Mouse (Mus musculus): Measurements from ENCODE around the gene Pxdc1.
A peak's percentile ranks its signal among the peaks of the same experiment; 100 is the strongest.

Gene Pxdc1

DNA sequence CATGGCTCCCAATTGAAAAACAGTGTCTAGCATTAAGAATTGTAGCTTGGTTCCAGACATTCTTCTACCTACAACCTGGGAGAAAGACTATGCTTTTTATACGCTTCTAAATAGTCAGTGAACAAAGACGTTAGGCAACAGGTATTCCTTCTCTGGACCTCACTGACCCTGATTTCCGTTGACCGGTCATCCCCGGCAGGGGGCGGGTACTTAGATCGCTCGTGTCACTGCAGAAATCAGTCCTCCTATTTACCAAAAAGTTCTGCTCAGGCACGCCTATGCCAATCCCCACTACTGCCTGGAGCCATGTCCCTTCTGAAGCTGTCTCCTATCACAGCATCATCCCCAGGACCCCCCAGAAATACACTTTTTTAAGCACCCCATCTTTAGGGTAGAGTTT, at the start of gene Pxdc1:
Gene Pxdc1 (minus strand): TSS at position 96 of the 400 bp plus-strand sequence.
- no peak for DNase-seq (ENCODE audit: low spot score)

DNA sequence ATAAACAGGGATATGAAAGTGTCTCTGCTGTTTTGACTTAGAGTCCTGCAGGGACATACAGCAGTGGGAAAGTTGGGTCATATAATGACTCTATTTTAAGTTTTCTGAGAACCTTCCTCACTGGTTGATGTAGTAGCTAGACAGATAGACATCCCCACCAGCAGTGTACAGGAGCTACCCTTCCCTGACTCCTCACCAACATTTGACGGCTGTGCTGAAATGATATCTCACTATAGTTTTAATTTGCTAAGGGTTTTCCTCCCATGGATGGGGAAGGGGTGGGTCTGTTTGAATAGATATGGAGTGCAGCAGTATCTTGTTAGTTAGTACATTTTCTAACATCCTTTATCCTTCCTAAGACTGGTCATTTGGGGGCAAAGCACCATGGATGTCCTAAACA, 47.3 kb upstream of the Pxdc1 start:
- DNase-seq (ENCODE audit: low spot score) = no peak

DNA sequence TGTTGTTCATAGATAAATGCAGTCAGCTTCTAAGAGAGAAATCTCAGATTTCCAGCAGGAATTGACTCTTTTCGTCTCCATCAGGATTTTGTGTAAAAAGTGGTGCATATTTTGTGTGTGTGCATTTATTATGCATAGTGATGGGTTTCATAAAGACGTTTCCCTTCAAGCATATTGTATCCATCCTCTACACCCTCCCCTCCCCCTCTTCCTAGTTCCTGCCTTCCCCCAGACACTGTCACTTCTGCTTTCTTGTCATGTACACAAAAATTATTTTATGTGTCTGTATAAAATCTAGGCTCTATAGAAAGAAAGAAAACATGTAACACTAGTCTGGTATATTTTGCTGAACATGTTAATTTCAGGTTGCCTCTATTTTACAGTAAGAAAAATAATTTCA, 46.8 kb upstream of the Pxdc1 start:
- DNase-seq (ENCODE audit: low spot score) = no peak

DNA sequence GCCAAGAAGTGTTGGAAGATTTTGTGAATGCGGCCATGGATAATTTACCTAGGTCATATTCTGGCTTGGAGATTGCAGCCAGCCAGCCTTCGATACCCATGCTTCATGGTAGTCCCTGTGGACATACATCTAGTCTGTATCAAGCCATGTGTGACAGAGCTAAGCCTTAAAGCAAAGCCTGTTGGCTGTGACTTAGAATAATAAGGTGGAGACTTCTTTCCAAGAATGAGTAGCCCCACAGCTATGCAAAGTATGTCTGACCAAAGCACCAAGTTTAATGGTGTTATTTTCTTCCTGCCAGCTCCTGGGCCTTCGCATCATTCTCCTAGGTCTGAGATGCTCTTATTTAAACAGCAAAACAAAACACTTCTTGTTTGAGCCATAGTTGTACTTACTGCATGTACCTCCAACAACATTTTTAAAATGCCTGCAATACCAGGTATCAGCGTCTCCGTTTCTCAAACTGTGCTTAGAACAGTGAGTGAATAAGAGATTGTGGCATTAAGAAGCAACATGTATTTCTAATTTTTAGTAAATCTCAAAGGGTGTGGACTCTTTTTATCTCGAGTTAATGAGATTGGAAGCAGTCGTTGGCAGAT, 43.5 kb upstream of the Pxdc1 start:
- no peak for DNase-seq (ENCODE audit: low spot score)

DNA sequence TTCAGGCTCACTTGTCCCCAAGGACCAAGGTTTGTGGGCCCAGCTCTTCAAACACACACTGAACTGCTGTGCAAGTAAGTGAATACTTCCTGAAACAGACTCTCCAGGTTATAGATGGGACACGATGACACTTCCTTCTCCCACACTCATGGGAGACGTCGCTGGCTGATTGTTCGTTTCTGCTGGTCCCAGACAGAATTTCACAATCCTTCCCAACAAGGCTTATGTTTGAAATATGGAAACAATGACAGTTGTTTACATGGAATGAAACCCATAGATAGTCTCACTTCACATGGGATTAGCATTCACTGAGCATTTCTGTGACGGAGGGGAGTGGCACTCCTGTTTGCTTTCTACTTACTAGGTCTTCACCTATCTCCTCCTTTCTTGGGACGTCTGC, 39.8 kb upstream of the Pxdc1 start:
- no peak for DNase-seq (ENCODE audit: low spot score)

DNA sequence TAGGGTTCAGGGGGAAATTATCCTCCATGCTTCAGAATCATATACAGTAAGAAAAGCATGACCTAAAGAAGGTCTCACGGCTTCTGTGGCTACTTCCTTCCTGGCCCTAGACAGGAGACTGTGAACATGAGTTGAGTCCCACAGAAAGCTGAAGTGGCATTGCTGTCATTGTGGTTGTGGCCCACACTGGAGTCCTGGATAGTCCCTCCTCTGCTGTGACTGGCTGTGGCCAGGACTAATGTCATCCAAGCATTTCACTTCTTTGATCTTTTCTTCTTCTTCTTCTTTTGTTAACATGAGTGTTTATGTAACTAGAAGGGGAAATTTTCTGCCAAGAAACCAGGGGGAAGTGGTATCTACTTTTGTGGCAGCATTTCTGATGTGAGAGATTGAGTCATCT, 37.8 kb upstream of the Pxdc1 start:
- DNase-seq (ENCODE audit: low spot score) = no peak

DNA sequence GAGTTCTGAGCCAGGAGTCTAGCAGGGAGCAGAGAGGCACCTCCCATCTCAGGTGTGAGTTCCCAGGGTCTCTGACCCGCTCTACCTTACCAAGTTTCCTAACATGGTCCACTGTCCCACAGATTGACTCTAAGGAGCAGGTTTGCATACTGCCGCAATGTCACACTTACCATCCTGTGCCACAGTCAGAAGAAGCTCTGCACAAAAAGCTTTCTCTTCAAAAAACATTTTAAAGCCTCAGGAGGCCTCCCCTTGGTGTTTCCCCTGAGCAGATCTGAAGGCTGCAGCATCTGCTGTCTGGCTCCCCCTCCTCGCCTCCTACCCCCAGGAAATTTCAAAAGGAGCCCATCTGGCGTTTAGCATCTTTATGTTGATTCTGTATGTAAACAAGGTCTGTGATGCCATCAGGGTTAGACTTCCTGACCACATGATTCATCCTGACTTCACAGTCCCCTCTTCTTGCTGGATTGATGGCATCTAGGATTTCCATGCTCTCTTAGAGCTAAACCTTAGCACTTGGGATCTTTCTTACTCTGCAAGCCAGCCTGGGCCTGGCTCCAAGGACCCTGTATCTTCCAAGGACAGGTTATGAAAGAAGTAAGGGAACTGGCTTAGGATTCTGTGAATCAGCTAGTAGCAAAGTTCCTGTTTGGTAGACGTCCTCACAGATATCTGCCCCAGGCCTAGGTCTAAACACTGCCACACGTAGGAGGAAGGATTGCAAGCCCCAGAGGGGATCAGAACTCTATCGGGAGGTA, 31.9 kb upstream of the Pxdc1 start:
- no peak for DNase-seq (ENCODE audit: low spot score)

DNA sequence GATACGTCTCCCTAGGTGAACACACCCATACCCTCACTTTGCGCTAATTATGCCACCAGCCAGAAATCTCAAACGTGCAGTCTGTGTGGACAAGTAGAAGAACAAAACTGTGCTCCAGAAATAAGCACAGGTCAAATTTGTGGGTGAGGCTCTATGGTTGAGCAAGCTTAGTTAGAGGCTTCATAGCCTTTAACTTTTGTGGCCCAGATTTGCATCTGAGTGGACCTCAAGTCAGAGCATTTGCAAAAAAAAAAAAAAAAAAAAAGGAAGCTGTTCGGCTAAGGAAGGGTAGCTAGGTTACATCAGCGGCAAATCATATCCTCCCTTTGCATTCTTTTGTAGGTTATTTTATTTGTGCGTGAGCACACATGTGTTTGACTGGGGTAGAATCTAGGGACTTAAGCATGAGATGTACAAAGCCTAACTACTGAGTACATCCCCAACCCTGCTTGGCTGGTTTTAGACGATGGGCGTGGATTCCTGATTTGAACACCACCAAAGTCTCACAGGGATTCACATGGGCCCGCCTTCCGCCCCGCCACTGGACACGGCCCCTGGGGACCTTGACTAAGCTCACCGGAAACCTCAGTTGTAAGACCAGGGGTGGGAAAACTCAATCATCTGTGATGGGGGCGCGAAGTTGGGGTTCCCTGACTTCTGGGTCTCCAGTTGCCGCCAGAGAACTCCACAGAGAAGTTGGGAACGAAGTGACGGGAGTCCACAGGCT, 30.6 kb upstream of the Pxdc1 start:
- DNase-seq (ENCODE audit: low spot score) = no peak

DNA sequence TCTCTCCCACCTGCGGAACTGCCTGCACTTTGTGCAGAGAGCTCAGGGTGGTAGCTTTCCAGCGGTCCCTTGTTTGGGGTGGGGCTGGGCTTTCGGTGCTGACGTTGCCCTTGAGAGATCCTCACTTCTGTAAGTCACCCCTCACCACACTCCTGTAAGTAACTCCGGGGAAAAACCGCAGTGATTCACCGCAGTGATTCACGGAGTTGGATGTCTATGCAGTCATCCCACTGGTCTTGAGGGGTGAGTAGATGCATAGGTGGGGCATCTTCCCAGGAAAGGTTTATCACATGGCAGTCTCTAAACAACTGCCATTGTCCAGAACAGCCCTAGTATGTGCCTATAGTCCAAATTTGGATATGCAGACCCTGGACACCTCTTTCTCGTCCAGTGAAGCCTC, 30.0 kb upstream of the Pxdc1 start:
- no peak for DNase-seq (ENCODE audit: low spot score)

DNA sequence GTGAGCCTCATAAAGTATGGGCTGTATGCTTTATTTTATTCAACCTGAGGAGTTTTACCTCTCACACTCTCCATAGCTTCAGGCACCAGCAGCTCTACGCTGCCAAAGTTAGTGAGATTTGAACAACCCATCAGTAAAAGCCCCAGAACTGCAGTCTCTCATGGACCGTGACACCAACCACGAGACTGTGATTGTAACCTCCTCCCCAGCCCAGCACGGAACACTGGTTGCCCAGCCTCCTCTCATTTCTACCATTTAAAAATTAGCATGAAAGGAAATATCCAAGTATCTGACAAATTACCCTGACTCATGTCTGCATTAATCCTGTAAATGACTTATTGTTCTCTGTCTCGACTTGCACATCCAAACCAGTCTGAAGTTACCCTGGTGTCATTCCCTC, 23.2 kb upstream of the Pxdc1 start:
- DNase-seq (ENCODE audit: low spot score) = no peak

DNA sequence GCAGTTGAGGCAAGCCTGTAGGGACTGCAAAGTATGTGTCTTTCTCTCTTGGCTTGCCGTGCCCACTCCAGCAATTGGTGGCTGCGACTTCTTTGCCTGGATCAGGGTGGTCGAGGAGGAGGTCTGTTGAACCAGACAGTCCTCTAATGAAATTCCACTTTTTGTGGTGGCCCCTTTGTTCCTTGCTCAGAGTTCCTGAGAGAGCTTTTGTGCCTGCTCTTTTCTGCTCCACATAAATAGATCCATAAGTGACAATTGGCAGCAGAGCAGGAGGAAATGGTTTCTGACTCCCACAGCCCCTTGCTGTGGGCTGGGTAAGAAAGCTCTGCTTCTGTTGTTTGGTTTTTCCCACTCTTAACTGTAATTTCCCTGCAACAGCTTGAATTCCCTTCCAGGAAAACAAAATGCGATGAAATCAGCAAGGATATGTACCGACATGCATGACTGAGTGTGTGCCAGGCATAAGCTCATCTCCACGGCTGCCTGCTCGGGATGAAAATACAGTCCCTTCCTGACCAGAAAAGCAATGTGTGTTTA, 22.6 kb upstream of the Pxdc1 start:
- no peak for DNase-seq (ENCODE audit: low spot score)

DNA sequence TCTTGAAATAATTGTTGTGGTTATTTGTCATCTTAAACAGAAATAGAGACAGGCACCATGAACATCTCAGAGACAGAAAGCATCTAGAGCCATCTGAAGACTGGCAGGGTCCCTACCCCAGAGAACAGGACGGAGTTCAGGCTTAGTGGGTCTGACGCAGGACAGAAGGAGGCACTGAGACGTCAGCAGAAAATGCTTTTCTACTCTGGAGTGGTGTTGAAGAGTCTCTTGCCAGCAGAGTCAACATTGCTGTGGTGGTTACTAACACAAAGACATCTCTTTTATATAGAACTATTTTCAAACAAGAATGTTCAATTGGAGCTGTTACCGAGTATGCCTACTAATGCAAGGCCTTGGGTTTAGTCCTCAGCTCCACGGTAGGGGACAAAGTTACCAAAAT, 20.1 kb upstream of the Pxdc1 start:
- no peak for DNase-seq (ENCODE audit: low spot score)

DNA sequence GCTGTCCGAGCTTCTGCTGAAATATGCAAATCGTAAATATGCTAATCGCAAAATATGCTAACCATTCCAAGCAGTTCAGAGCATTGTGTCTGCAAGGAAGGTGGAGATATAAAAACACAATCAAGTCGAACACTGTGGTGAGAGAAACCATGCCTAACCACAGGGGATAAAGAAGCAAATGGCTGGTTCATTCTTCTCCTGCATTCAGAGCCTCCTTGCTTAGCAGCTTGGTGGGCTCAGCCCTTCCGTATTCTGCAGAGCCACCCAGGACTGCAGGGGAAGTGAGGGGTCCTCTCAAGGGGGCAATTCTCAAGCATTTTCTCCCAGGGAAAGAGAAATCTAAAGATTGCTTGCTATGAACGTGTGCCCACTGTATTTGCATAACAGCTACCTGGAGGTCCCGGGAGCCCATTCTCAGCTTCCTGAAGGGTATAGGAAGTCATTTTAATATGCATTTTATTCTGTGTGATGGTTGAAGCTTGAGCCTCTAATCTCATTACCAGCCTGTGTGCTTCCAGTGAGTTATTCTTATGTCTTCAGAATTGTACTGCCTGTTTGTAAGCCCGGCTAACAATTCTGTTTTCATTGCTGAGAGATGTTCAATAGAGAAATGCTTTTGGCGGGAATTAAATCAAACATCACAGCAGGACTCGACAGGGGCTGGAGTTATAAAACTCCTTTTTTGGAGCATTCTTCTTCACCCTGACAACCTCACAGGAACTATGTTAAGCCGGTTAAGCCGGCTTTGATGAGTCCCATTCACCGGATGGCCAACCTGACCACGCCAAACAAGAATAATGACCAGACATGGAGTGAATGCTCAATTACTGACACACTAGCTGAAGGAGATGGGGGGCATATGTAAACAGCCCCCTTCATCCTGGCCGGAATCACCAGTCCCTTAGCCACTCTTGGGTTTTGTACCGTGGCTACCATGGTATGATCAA, 16.9 kb upstream of the Pxdc1 start:
- no peak for DNase-seq (ENCODE audit: low spot score)

DNA sequence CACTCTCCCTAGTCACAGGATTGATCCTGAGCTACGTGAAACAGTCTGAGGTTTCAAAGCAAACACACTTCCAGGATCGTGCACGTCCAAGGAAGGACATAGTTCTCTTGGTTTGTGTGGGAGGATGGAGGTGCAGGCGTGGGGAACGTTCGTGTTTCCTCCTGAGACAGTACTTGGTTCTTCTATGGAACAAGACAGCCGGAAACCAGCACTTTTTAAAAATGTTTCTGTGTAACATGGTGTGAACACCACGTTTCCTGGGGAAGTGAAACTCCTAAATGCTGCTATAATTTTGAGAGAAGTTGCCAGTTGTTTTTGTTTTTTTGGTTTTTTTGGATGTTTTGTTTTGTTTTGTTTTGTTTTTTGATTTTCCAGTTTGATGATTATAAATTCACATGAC, 13.9 kb upstream of the Pxdc1 start:
- DNase-seq (ENCODE audit: low spot score) = no peak

DNA sequence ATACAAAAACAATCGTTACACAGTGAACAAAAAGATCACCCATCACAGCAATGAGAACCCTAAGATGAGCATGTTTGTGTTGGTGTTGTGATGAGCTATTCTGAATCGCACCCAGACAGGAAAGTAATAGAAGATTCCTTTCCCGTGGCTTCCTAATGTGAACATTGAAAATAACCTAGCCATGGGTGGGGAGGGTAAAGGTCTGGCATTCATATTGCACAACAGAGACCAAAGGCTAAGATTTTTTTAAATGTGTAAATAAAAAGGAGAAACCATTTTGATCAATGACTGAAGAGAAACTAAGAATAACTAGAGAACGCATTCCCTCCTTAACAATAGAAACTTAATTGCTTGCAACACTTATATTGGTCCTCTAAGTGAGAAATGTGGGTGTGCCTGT, 11.8 kb upstream of the Pxdc1 start:
- no peak for DNase-seq (ENCODE audit: low spot score)

DNA sequence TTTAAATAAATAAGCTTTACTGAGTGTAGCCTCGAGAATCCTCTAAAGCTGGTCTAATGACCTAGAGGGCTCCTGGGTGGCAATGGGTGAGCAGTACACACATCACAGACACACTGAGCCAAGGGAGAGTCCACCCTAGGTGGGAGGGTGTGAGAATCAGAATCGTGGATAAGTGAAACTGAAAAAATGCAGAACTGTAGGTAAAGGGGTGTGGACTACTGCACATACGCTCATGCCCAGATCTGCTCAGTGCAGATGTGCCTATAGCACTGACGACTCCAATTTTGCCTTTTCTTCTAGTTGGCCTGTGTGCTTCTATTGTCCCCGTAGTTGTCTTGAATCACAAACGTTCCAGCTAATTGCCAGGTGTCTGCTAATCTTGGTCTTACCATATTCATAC, 10.5 kb upstream of the Pxdc1 start:
- DNase-seq (ENCODE audit: low spot score) = no peak

DNA sequence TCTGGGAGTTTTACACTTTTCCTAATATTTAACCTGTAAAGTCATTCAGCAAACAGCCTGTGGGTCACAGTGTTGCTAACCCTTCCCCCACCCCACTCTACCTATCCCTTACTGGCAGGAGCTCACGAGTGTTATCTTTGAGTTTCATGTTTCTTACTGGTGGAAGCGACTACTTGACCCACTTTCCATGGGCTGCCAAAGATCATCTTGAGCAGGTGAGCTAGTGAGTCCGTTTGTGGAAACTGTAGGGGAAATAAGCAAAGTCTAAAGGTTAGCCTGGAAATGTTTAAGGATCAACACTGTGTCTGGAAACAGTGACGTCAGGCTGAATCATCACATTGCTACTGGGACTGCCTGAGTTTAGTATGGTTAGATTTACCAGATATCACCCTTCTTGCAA, 6.2 kb upstream of the Pxdc1 start:
- DNase-seq (ENCODE audit: low spot score) = no peak

DNA sequence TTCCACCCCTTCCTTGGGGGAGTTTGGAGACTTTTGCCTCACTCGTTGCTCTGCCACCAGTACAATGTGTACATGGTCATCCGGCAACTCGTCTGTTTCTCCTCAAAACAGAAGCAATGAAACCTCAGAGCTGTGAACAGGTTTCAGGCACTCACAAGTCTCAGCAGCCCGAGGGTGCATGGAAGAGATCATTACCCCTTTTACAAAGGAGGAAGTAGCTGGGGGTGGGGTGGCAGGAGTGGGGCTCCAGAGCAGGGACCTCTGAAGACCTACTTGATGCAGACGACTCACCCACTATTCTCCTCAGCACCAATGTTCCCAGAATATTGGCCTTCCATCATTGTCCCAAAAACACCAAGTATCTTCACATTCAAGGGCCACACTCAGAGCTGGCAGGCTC, 3.1 kb upstream of the Pxdc1 start:
- DNase-seq (ENCODE audit: low spot score) = no peak

DNA sequence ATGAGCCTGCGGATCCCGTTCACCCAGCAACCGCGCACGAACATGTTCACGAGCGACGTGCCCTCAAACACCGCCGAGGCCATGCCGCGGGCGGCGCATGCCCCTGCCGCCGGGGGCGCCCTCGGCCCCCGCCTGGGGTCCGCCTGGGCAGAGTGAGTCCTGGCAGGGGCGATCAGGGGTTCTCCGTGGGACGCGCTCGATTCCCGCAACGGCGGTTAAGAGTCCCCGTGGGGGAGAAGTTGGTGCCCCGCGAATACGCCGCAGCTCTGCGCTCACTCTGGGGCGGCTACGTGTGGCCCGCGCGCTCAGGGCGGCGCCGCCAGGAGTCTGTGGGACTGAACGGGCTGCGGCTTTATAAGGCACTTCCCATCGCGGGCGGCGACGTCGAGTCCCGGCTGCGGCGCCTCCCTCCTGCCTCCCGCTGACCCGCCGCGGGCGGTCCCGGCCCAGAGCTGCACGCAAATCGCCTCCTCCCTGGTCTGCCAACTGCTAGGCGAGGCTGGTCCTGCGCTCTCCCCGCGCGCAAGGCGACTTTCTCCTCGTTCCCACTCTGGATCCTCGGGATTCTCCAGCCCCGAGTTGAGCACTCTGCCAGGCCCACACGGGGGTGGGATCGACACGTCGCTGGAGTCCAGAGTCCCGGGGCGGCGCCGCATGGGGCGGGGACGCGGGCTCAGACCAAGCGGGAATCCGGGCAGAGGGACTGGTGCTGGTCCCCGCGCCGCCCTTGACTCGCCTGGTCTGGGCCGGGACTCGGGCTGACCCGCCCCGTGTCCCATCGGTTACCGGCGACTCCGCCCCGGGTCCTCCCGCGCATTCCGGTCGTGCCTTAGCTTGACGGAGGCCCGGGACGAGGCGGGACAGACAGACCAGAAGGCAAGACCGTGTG, 689 bp downstream of the Pxdc1 start:
- peak; percentile 42 for DNase-seq (ENCODE audit: low spot score)

DNA sequence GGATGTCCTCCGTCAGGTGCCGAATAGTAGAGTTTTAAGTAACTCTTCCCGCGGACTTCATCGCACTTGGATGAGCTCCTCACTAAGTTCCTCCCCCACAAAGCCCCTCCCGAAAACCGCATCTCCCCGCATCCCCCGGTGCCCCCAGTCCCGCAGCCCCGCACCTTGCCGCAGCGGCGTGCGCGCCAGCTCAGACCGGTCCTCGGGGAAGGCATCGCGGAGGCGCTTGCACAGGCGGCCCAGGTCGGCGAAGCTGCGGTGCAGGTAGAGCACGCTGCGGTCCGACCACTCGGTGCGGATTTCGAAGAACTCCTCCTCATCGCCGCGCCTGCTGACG, 1.3 kb downstream of the Pxdc1 start:
- no peak for DNase-seq (ENCODE audit: low spot score)

DNA sequence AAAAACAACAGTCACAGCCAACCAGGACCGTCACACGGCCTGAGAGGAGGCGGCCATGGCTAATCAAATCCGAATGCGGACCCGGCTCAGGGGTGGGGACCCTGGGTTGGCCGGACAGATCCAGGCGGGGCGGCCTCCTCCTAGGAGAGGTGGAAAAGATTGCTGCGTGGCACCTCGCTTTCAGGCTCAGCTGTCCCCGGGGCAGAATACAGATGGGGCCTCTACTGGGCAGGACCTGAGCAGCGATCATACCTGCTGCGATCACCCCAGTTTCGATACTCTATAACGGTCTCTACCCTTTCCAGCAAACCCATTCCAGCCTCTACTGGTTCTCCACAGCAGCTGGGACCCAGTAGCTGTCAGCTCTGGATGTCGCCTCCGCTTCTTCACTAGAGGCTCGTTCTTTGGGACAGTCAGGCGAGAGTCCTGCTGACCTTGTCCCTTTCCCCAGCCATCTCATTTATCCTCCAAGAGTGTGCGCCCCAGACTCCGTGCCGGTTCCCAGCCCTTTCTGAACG, 1.8 kb downstream of the Pxdc1 start:
- DNase-seq (ENCODE audit: low spot score) = no peak

All from spleen, adult 12 weeks (tissue).